Mouse (Mus musculus) E14TG2a.4 (cell line): ENCODE measurements around the gene Xrra1.

Source experiments
- H3K27me3 ChIP-seq: 2 replicates; pipeline ENCODE4 v1.6.1; 2014; ENCODE audit warnings: low read length, control low read depth; ENCODE audit not compliant: insufficient read depth
- H3K36me3 ChIP-seq: 2 replicates; pipeline ENCODE4 v1.6.1; 2014; ENCODE audit warnings: low read length, control low read depth; ENCODE audit not compliant: insufficient read depth
- H3K4me1 ChIP-seq: replicated peaks from 2 replicates; pipeline ENCODE4 v1.6.1; 2014; ENCODE audit warnings: low read depth, low read length, control low read depth
- H3K4me3 ChIP-seq: replicated peaks from 2 replicates; pipeline ENCODE4 v1.5.1; 2014; ENCODE audit warnings: mild to moderate bottlenecking, low read length
- H3K9me3 ChIP-seq: 2 replicates; pipeline ENCODE4 v1.6.1; 2014; ENCODE audit warnings: low read length, control low read depth
- CTCF ChIP-seq: conservative IDR thresholded peaks from 2 replicates; pipeline ENCODE4 v1.5.1; 2014; ENCODE audit warnings: low read length
- NANOG ChIP-seq: IDR thresholded peaks from 2 replicates; pipeline ENCODE4 v1.6.1; 2014; ENCODE audit warnings: borderline replicate concordance, low read length, mixed read lengths
- POU5F1 ChIP-seq: IDR thresholded peaks from 2 replicates; pipeline ENCODE4 v1.6.1; 2014; ENCODE audit warnings: low read length, borderline replicate concordance

Gene Xrra1

DNA sequence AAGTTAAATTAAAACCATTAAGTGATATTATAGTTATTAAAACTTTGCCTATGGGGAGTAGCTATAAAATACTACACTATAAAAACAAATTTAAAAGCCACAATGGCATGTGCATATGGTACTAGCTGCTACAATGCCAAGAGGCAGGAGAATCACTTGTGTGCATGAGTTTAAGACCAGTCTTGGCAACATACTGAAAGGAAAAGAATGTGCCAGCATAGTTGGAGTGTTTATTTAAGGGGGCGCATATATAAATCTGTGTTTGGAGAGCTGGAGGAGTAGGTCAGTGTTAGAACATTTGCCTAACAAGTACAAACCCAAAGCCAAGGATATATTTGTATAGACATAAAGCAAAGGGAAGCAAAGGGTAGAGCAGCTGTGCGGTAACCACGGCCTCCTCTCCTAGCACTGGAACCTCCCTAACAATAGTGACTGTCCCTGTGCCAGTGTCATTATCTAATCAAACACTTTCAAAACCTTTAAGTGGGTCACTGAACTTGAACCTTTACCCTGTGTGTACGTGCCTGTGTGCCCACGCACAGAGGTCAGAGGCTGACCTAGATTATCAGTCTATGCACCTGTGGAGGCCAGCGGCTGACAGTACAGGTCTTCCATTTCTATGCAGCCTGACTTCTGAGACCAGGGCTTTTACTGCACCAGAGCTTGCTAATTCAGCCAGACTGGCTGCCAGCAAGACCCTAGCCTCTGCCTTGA is 21.4 kb upstream of the Xrra1 start:
- no peak for TF ChIP-seq POU5F1
- no peak for TF ChIP-seq CTCF
- TF ChIP-seq NANOG: no peak
- Histone ChIP-seq H3K4me3 (no peak overlapping the region), H3K36me3 (peaks cover 60% of the 10 kb centered on the region), H3K9me3 (no peaks in the 10 kb centered on the region), H3K4me1 (peaks cover 3% of the 10 kb centered on the region; the same call in 1 of the 2 replicates), H3K27me3 (no peaks in the 10 kb centered on the region)

DNA sequence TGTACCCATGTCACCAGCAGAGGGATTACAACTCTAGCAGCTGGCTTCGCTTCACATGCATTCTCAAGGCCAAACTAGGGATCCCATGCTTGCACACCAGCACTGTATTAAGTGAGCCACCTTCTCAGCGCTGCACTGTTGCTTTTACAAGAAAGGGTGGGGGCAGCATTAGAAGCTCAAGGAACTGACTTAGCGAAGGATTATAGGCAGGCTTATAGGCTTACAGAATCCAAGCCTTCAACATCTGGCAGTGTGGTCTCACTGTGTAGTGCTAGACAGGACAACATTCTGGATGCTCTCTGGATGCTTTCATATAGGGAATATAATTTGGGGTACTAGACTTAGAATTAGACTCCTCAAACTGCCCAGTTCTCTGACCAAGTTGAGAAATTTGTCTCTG is 20.7 kb upstream of the Xrra1 start:
- TF ChIP-seq CTCF (no peak), NANOG (no peak), POU5F1 (no peak)
- Histone ChIP-seq H3K27me3 (no peaks in the 10 kb centered on the region), H3K36me3 (peaks cover 68% of the 10 kb centered on the region), H3K9me3 (no peaks in the 10 kb centered on the region), H3K4me1 (peaks cover 3% of the 10 kb centered on the region; the same call in 1 of the 2 replicates), H3K4me3 (no peak overlapping the region)

DNA sequence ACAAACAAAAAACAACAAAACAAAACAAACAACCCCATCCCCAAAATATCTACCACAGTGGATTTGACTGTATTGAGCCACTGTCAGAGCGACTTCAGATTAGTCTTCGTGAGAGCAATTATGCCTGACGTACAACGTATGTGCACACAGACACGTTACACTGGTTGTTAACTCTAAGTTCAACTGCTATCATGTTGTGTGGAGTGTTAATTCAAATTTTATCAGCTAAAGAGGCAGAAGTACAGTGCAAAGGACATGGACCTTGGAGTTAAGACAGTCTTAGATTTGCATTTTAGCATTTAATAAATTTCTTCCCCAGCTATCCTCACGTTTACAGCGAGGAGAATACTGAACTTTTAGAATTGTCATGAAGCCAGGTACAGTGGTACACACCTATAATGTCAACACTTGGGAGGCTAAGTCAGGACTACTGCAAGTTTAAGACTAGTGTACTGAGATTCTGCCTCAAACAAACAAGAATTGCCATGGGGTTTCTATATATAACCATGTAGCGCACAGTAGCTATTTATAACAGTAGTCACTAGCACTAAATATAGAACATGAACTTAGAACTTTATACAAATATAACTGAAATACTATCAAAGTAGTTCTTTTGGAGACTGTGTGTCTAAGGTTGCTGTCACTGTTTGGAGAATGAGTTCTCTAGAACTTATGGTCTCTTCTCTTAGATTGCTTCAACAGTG is 13.2 kb upstream of the Xrra1 start:
- Histone ChIP-seq H3K36me3 (peaks cover 89% of the 10 kb centered on the region), H3K4me1 (no peaks in the 10 kb centered on the region), H3K9me3 (no peaks in the 10 kb centered on the region), H3K4me3 (no peak overlapping the region), H3K27me3 (no peaks in the 10 kb centered on the region)
- TF ChIP-seq CTCF: no peak
- TF ChIP-seq POU5F1: no peak
- TF ChIP-seq NANOG: no peak

DNA sequence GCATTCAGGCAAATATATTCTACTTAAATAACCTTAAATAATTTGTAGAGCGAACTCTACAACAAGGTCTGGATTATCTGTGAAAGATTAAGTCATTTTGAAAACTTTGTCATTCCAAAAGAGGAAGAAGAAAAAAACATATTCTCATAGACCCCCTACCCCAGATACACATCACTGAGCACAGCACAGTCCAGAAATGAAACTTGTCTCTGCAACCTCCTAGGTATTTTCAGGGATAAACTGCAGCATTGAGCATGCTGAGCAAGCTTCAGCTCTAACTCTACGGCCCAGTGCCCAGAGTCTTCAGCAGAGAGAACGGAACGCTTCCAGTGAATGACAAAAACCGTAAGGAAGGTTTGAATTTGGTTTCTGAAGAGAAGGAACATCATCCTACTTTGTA is 8.4 kb upstream of the Xrra1 start:
- TF ChIP-seq NANOG (no peak), POU5F1 (no peak), CTCF (no peak)
- H3K4me1 ChIP-seq: peaks cover 30% of the 10 kb centered on the region
- no peak overlapping the region for H3K4me3 ChIP-seq
- peaks cover 89% of the 10 kb centered on the region for H3K36me3 ChIP-seq
- no peaks in the 10 kb centered on the region for H3K9me3 ChIP-seq
- no peaks in the 10 kb centered on the region for H3K27me3 ChIP-seq

DNA sequence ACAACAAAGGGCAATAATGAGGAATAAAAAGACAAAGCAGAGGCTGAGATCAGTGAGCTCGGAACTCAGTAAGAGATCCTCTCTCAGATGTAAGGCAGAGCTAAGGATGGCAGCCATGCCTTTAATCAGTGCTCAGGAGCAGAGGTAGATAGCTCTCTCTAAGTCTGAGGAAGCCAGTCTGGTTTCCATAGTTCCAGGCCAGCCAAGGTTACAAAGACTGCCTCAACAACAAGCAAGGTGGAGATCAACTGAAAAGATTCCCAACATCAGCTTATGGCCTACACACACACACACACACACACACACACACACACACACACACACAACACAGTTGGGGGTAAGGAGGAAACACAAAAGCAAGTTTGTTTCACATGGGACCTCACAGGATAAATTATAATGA is 7.8 kb upstream of the Xrra1 start:
- Histone ChIP-seq H3K27me3 (no peaks in the 10 kb centered on the region), H3K4me1 (peaks cover 36% of the 10 kb centered on the region), H3K36me3 (peaks cover 89% of the 10 kb centered on the region), H3K4me3 (no peak overlapping the region), H3K9me3 (no peaks in the 10 kb centered on the region)
- TF ChIP-seq POU5F1 (no peak), NANOG (no peak), CTCF (no peak)

DNA sequence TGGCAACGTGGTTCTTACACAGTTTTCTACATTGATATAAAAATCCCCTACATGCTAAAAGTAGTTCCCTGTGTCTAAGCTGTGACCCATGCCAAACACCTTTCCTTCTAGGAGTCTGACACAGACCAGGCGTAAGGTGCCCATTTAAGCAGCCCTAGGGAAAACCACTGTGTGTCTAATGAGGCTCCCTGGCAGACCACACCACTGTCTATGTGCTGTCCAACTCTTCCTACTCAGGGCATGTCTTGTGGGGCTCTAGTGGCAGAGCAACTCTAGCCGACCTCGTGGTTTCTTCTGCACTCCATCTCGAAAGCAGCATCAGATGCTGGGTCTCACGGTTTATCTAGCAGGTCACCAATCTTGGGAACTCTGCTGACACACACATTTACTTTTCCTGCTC is 7.3 kb upstream of the Xrra1 start:
- no peaks in the 10 kb centered on the region for H3K9me3 ChIP-seq
- no peak overlapping the region for H3K4me3 ChIP-seq
- peaks cover 41% of the 10 kb centered on the region for H3K4me1 ChIP-seq
- H3K27me3 ChIP-seq: no peaks in the 10 kb centered on the region
- TF ChIP-seq CTCF: no peak
- no peak for TF ChIP-seq POU5F1
- peaks cover 89% of the 10 kb centered on the region for H3K36me3 ChIP-seq

DNA sequence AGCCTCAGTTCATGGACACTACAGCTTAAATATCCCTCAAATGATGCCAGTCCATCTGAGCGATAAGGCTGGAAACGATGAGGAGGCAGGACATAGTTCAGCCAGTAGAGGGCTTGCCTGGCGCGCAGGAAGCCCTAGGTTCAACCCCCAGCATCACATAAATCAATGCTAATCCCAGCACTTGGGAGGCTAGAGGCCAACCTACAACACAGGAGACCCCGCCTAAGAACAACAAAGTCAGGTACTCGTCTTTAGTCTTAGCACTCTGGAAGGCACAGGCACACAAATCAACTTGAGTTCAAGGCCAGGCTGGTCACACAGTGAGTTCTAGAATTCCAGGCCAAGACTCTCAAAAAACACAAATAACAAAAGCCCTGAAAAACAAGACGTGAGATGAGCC is 5.6 kb upstream of the Xrra1 start:
- no peaks in the 10 kb centered on the region for H3K27me3 ChIP-seq
- H3K4me3 ChIP-seq: no peak overlapping the region
- no peaks in the 10 kb centered on the region for H3K9me3 ChIP-seq
- peaks cover 76% of the 10 kb centered on the region for H3K36me3 ChIP-seq
- TF ChIP-seq CTCF (no peak; the same call in 1 of the 2 replicates), POU5F1 (no peak), NANOG (no peak)
- peaks cover 53% of the 10 kb centered on the region for H3K4me1 ChIP-seq

DNA sequence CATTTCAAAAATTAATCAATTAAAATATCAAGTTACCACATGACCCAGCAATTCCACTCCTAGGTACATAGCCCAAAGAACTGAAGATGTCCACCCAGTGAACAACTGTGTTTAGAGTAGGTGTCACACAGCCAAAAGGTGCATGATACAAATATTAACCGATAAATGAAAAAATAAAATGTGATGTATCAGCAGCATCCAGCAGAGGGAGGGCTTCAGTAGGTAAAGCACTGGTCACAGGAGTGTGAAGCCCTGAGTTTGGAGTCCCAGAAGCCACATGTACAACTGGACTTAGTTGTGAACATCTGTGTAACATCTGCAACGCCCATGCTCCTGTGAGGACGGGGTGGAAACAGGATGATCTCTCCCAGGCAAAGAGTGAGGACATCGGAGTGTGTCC is 4.6 kb upstream of the Xrra1 start:
- TF ChIP-seq CTCF (no peak), POU5F1 (no peak), NANOG (no peak)
- H3K4me3 ChIP-seq: no peak overlapping the region
- H3K9me3 ChIP-seq: no peaks in the 10 kb centered on the region
- H3K27me3 ChIP-seq: no peaks in the 10 kb centered on the region
- H3K36me3 ChIP-seq: peaks cover 67% of the 10 kb centered on the region
- H3K4me1 ChIP-seq: peaks cover 56% of the 10 kb centered on the region
